Mouse (Mus musculus) embryo, embryonic 9.5 days (tissue): ENCODE results near the gene Arhgap24.

ENCODE experiments used
- DNase-seq: peaks from one replicate; pipeline ENCODE4 v3.0.0-alpha.2; 2017; ENCODE audit errors: extremely low spot score

Arhgap24 gene

GRCm38 (mm10) chr5:102481215-102482211 lies at the start of gene Arhgap24:
Arhgap24 (plus strand) TSS chr5:102481391.
- DNase-seq: peak; percentile 70

GRCm38 (mm10) chr5:102434182-102434581 lies 47.0 kb upstream of the Arhgap24 start:
- no peak for DNase-seq

- DNase-seq: peak; percentile 11
Measured at GRCm38 (mm10) chr5:102436581-102436980, 44.6 kb upstream of the Arhgap24 start.

- no peak for DNase-seq
Measured at GRCm38 (mm10) chr5:102439119-102439877, 41.9 kb upstream of the Arhgap24 start.

GRCm38 (mm10) chr5:102447436-102447835 lies 33.8 kb upstream of the Arhgap24 start:
- no peak for DNase-seq

GRCm38 (mm10) chr5:102450897-102451296 lies 30.3 kb upstream of the Arhgap24 start:
- no peak for DNase-seq

- no peak for DNase-seq
Measured at GRCm38 (mm10) chr5:102452079-102452797, 29.0 kb upstream of the Arhgap24 start.

GRCm38 (mm10) chr5:102453324-102453723 lies 27.9 kb upstream of the Arhgap24 start:
- no peak for DNase-seq

- no peak for DNase-seq
Measured at GRCm38 (mm10) chr5:102455247-102455646, 25.9 kb upstream of the Arhgap24 start.

GRCm38 (mm10) chr5:102460452-102461197 lies 20.6 kb upstream of the Arhgap24 start:
- DNase-seq: no peak

- DNase-seq: no peak
Measured at GRCm38 (mm10) chr5:102462948-102463347, 18.2 kb upstream of the Arhgap24 start.

GRCm38 (mm10) chr5:102465372-102465771 lies 15.8 kb upstream of the Arhgap24 start:
- DNase-seq: no peak

- DNase-seq: no peak
Measured at GRCm38 (mm10) chr5:102468292-102468691, 12.9 kb upstream of the Arhgap24 start.

- no peak for DNase-seq
Measured at GRCm38 (mm10) chr5:102470284-102470683, 10.9 kb upstream of the Arhgap24 start.

- no peak for DNase-seq
Measured at GRCm38 (mm10) chr5:102478076-102478475, 3.1 kb upstream of the Arhgap24 start.

GRCm38 (mm10) chr5:102483285-102483975 lies 2.2 kb downstream of the Arhgap24 start:
- no peak for DNase-seq

GRCm38 (mm10) chr5:102491554-102491953 lies 10.4 kb downstream of the Arhgap24 start:
- DNase-seq: no peak

- DNase-seq: no peak
Measured at GRCm38 (mm10) chr5:102492152-102492551, 11.0 kb downstream of the Arhgap24 start.

GRCm38 (mm10) chr5:102494827-102495226 lies 13.6 kb downstream of the Arhgap24 start:
- no peak for DNase-seq

- DNase-seq: no peak
Measured at GRCm38 (mm10) chr5:102497205-102497604, 16.0 kb downstream of the Arhgap24 start.
